Mouse (Mus musculus): ENCODE results near the gene Taar3. TPM values are rescaled to one million over a fixed set of nuclear protein-coding genes. Genes with fewer than 3 reads are reported as not detected.
A peak's percentile ranks its signal among the peaks of the same experiment; 100 is the strongest.

Gene Taar3
- polyA plus RNA-seq (2021), result not detected

GRCm38 (mm10) chr10:23949508-23950005 is at the start of gene Taar3:
Taar3 (plus strand) TSS chr10:23949558.
- in situ Hi-C loops (cut with MboI; ENCODE audit: low pct_unique_long_range_greater_than_20kb), result loop anchor here (25.0 kb wide), 1 partner anchor 338 kb away; no protein-coding TSS in a partner anchor
- TF ChIP-seq CTCF (IDR thresholded peaks at IDR 0.05), result no peak
- DNase-seq (ENCODE audit: low read depth, low spot score) (no peak), ATAC-seq (no peak)
- POLR2A ChIA-PET, result interaction anchor here (0.6 kb wide), 1 partner anchor 276 kb away, joined by 4 read pairs; no protein-coding TSS in a partner anchor
- CTCF ChIA-PET, result no interaction called here
- H3K27me3 ChIP-seq, result peaks cover 11% of the 10 kb centered on the region

- no peak for ATAC-seq
- H3K27me3 ChIP-seq, result peaks cover 12% of the 10 kb centered on the region
- TF ChIP-seq CTCF (IDR thresholded peaks at IDR 0.05), result no peak
- no peak for DNase-seq (ENCODE audit: low read depth, low spot score)
- POLR2A ChIA-PET, result no interaction called here
- CTCF ChIA-PET, result no interaction called here
- in situ Hi-C loops (cut with MboI; ENCODE audit: low pct_unique_long_range_greater_than_20kb), result no loop called here
Observed at GRCm38 (mm10) chr10:23901119-23901518, 48.2 kb upstream of the Taar3 start.

- in situ Hi-C loops (cut with MboI; ENCODE audit: low pct_unique_long_range_greater_than_20kb), result no loop called here
- ChIA-PET CTCF (no interaction called here), POLR2A (no interaction called here)
- no peak for TF ChIP-seq CTCF (IDR thresholded peaks at IDR 0.05)
- DNase-seq (ENCODE audit: low read depth, low spot score) (no peak), ATAC-seq (no peak)
- peaks cover 4% of the 10 kb centered on the region for H3K27me3 ChIP-seq
Observed at GRCm38 (mm10) chr10:23905661-23906060, 43.7 kb upstream of the Taar3 start.

GRCm38 (mm10) chr10:23920056-23920455 is 29.3 kb upstream of the Taar3 start, which contains the start of gene Taar1:
Taar1 (plus strand) TSS chr10:23920356.
- ATAC-seq (no peak), DNase-seq (ENCODE audit: low read depth, low spot score) (no peak)
- in situ Hi-C loops (cut with MboI; ENCODE audit: low pct_unique_long_range_greater_than_20kb), result no loop called here
- TF ChIP-seq CTCF (IDR thresholded peaks at IDR 0.05), result no peak
- ChIA-PET CTCF (no interaction called here), POLR2A (no interaction called here)
- peaks cover 23% of the 10 kb centered on the region for H3K27me3 ChIP-seq

GRCm38 (mm10) chr10:23922468-23922867 is 26.9 kb upstream of the Taar3 start:
- POLR2A ChIA-PET, result no interaction called here
- H3K27me3 ChIP-seq, result peaks cover 34% of the 10 kb centered on the region
- TF ChIP-seq CTCF (IDR thresholded peaks at IDR 0.05), result no peak
- ATAC-seq (no peak), DNase-seq (ENCODE audit: low read depth, low spot score) (no peak)
- in situ Hi-C loops (cut with MboI; ENCODE audit: low pct_unique_long_range_greater_than_20kb), result no loop called here
- CTCF ChIA-PET, result no interaction called here

- TF ChIP-seq CTCF (IDR thresholded peaks at IDR 0.05), result no peak
- DNase-seq (ENCODE audit: low read depth, low spot score), result no peak
- POLR2A ChIA-PET, result no interaction called here
- peaks cover 34% of the 10 kb centered on the region for H3K27me3 ChIP-seq
- CTCF ChIA-PET, result no interaction called here
- in situ Hi-C loops (cut with MboI; ENCODE audit: low pct_unique_long_range_greater_than_20kb), result no loop called here
- ATAC-seq, result no peak
Observed at GRCm38 (mm10) chr10:23923941-23924340, 25.4 kb upstream of the Taar3 start.

- in situ Hi-C loops (cut with MboI; ENCODE audit: low pct_unique_long_range_greater_than_20kb), result no loop called here
- DNase-seq (ENCODE audit: low read depth, low spot score) (no peak), ATAC-seq (no peak)
- ChIA-PET CTCF (no interaction called here), POLR2A (no interaction called here)
- H3K27me3 ChIP-seq, result peaks cover 32% of the 10 kb centered on the region
- TF ChIP-seq CTCF (IDR thresholded peaks at IDR 0.05), result no peak
Observed at GRCm38 (mm10) chr10:23937613-23938012, 11.7 kb upstream of the Taar3 start.

- peaks cover 27% of the 10 kb centered on the region for H3K27me3 ChIP-seq
- in situ Hi-C loops (cut with MboI; ENCODE audit: low pct_unique_long_range_greater_than_20kb), result no loop called here
- DNase-seq (ENCODE audit: low read depth, low spot score) (no peak), ATAC-seq (no peak)
- TF ChIP-seq CTCF (IDR thresholded peaks at IDR 0.05), result no peak
- POLR2A ChIA-PET, result no interaction called here
- CTCF ChIA-PET, result no interaction called here
Observed at GRCm38 (mm10) chr10:23938312-23938711, 11.0 kb upstream of the Taar3 start, which contains the start of gene Taar2. Taar2 (plus strand) TSS chr10:23938572.

- ATAC-seq, result no peak
- in situ Hi-C loops (cut with MboI; ENCODE audit: low pct_unique_long_range_greater_than_20kb), result no loop called here
- peaks cover 27% of the 10 kb centered on the region for H3K27me3 ChIP-seq
- ChIA-PET POLR2A (no interaction called here), CTCF (no interaction called here)
- TF ChIP-seq CTCF (IDR thresholded peaks at IDR 0.05), result peak; percentile 61
- DNase-seq (ENCODE audit: low read depth, low spot score), result no peak
Observed at GRCm38 (mm10) chr10:23942465-23942864, 6.9 kb upstream of the Taar3 start.

GRCm38 (mm10) chr10:23948026-23948425 is 1.3 kb upstream of the Taar3 start:
- ChIA-PET POLR2A (no interaction called here), CTCF (no interaction called here)
- ATAC-seq (no peak), DNase-seq (ENCODE audit: low read depth, low spot score) (no peak)
- in situ Hi-C loops (cut with MboI; ENCODE audit: low pct_unique_long_range_greater_than_20kb), result no loop called here
- TF ChIP-seq CTCF (IDR thresholded peaks at IDR 0.05), result no peak
- H3K27me3 ChIP-seq, result peaks cover 15% of the 10 kb centered on the region

- DNase-seq (ENCODE audit: low read depth, low spot score) (no peak), ATAC-seq (no peak)
- POLR2A ChIA-PET, result no interaction called here
- no peak for TF ChIP-seq CTCF (IDR thresholded peaks at IDR 0.05)
- CTCF ChIA-PET, result no interaction called here
- peaks cover 11% of the 10 kb centered on the region for H3K27me3 ChIP-seq
- in situ Hi-C loops (cut with MboI; ENCODE audit: low pct_unique_long_range_greater_than_20kb), result loop anchor here (25.0 kb wide), 1 partner anchor 336 kb away; no protein-coding TSS in a partner anchor
Observed at GRCm38 (mm10) chr10:23951714-23952113, 2.4 kb downstream of the Taar3 start.

- in situ Hi-C loops (cut with MboI; ENCODE audit: low pct_unique_long_range_greater_than_20kb), result loop anchor here (25.0 kb wide), 1 partner anchor 328 kb away; no protein-coding TSS in a partner anchor
- no peak for TF ChIP-seq CTCF (IDR thresholded peaks at IDR 0.05)
- ATAC-seq (no peak), DNase-seq (ENCODE audit: low read depth, low spot score) (no peak)
- POLR2A ChIA-PET, result no interaction called here
- peaks cover 17% of the 10 kb centered on the region for H3K27me3 ChIP-seq
- CTCF ChIA-PET, result no interaction called here
Observed at GRCm38 (mm10) chr10:23959071-23959470, 9.7 kb downstream of the Taar3 start.

Measured in Patski (cell line).